Mouse (Mus musculus) spleen, adult 18-20 months (tissue): ENCODE measurements around the gene Cox8a.

Experiments
- DNase-seq, 2 experiments: peaks; one replicate each; pipeline ENCODE4 v3.0.0; 2022; ENCODE audit warnings: mixed read lengths in 2 of 2

Cox8a gene

GRCm38 (mm10) chr19:7222196-7222595 is 4.8 kb upstream of the Cox8a start:
- DNase-seq, result no peak

- no peak for DNase-seq
Observed at GRCm38 (mm10) chr19:7218753-7219152, 1.3 kb upstream of the Cox8a start.

- DNase-seq, result no peak
Observed at GRCm38 (mm10) chr19:7217926-7218267, 481 bp upstream of the Cox8a start.

GRCm38 (mm10) chr19:7214484-7214883 is 2.9 kb downstream of the Cox8a start:
- DNase-seq, result no peak

GRCm38 (mm10) chr19:7213010-7213409 is 4.4 kb downstream of the Cox8a start:
- DNase-seq, result no peak

- DNase-seq, result no peak
Observed at GRCm38 (mm10) chr19:7212216-7212615, 5.2 kb downstream of the Cox8a start.

- no peak for DNase-seq
Observed at GRCm38 (mm10) chr19:7209907-7210646, 7.3 kb downstream of the Cox8a start.

- DNase-seq, result peak; percentile 85 to 87
Observed at GRCm38 (mm10) chr19:7205753-7206736, 11.4 kb downstream of the Cox8a start, which contains the start of gene Otub1. Gene Otub1, minus strand, starts transcription at chr19:7206316.

GRCm38 (mm10) chr19:7205326-7205725 is 12.1 kb downstream of the Cox8a start:
- DNase-seq, result no peak

GRCm38 (mm10) chr19:7204898-7205297 is 12.5 kb downstream of the Cox8a start:
- no peak for DNase-seq

GRCm38 (mm10) chr19:7200427-7200826 is 17.0 kb downstream of the Cox8a start:
- no peak for DNase-seq

- no peak for DNase-seq
Observed at GRCm38 (mm10) chr19:7199089-7199488, 18.3 kb downstream of the Cox8a start.

GRCm38 (mm10) chr19:7197445-7197844 is 20.0 kb downstream of the Cox8a start:
- no peak for DNase-seq

- DNase-seq, result no peak
Observed at GRCm38 (mm10) chr19:7196741-7197270, 20.6 kb downstream of the Cox8a start.

- peak; percentile 22 to 61 for DNase-seq
Observed at GRCm38 (mm10) chr19:7195900-7196728, 21.3 kb downstream of the Cox8a start.

- DNase-seq, result no peak
Observed at GRCm38 (mm10) chr19:7192561-7192967, 24.9 kb downstream of the Cox8a start.

- DNase-seq, result no peak
Observed at GRCm38 (mm10) chr19:7191639-7192038, 25.8 kb downstream of the Cox8a start.

GRCm38 (mm10) chr19:7190986-7191385 is 26.4 kb downstream of the Cox8a start:
- no peak for DNase-seq

- DNase-seq, result no peak
Observed at GRCm38 (mm10) chr19:7189026-7189425, 28.4 kb downstream of the Cox8a start.

- no peak for DNase-seq
Observed at GRCm38 (mm10) chr19:7187157-7187556, 30.3 kb downstream of the Cox8a start.

GRCm38 (mm10) chr19:7185715-7186291 is 31.6 kb downstream of the Cox8a start:
- DNase-seq, result no peak

- no peak for DNase-seq
Observed at GRCm38 (mm10) chr19:7185059-7185458, 32.4 kb downstream of the Cox8a start.
